Mouse (Mus musculus) intestine, embryonic 16.5 days (tissue): Measurements from ENCODE around the gene Gm10230. TPM values are rescaled to one million over a fixed set of nuclear protein-coding genes. Genes with fewer than 3 reads are reported as not detected.
"Not testable (repeated sequence)": the region's sequence is repeated elsewhere in the genome, so short reads cannot be mapped to it uniquely, and the experiment has no call there.

Source experiments
- ATAC-seq: fragments of 200-750 bp; cut with Nextera tagmentation; 2 replicates; pipeline ENCODE4 v1.8.0; 2017; ENCODE audit warnings: moderate TSS enrichment, moderate library complexity
- H3K27ac ChIP-seq: fragments of 300-500 bp; sonication (generic); 2 replicates; pipeline ENCODE4 v1.5.1; 2014; ENCODE audit warnings: mild to moderate bottlenecking, low read length
- H3K27me3 ChIP-seq: fragments of 300-500 bp; sonication (generic); replicated peaks from 2 replicates; pipeline ENCODE4 v1.6.1; 2014; ENCODE audit warnings: low read length, control low read depth, mixed read lengths; ENCODE audit not compliant: control insufficient read depth, insufficient read depth
- H3K36me3 ChIP-seq: fragments of 300-500 bp; sonication (generic); 2 replicates; pipeline ENCODE4 v1.6.1; 2014; ENCODE audit warnings: low read length, control low read depth; ENCODE audit not compliant: control insufficient read depth, insufficient read depth
- H3K4me1 ChIP-seq: fragments of 300-500 bp; sonication (generic); 2 replicates; pipeline ENCODE4 v1.6.1; 2014; ENCODE audit warnings: low read length, control low read depth, mixed read lengths; ENCODE audit not compliant: control insufficient read depth, insufficient read depth
- H3K4me2 ChIP-seq: fragments of 300-500 bp; sonication (generic); 2 replicates; pipeline ENCODE4 v1.6.1; 2014; ENCODE audit warnings: low read depth, low read length, control low read depth
- H3K4me3 ChIP-seq: fragments of 300-500 bp; sonication (generic); 2 replicates; pipeline ENCODE4 v1.5.1; 2014; ENCODE audit warnings: mild to moderate bottlenecking, low read length
- H3K9ac ChIP-seq: fragments of 300-500 bp; sonication (generic); 2 replicates; pipeline ENCODE4 v1.6.1; 2014; ENCODE audit warnings: low read depth, low read length
- H3K9me3 ChIP-seq: fragments of 300-500 bp; sonication (generic); 2 replicates; pipeline ENCODE4 v1.6.1; 2016; ENCODE audit warnings: low read length, control low read depth; ENCODE audit not compliant: control insufficient read depth
- WGBS: fragments of 180-500 bp; shearing (Covaris S2); extraction: QIAGEN DNeasy Blood & Tissue Kit; methylation state at CpG from one replicate; pipeline ENCODE4 v1.1.7; 2014; 5-methylcytosine and 5-hydroxymethylcytosine counted together
- microRNA-seq: library from miRNA; unstranded; fragments of <30 nt; microRNA quantifications from one replicate; pipeline ENCODE4, GENCODE M21; 2016
- polyA plus RNA-seq: library from polyadenylated mRNA; unstranded; fragments of >200 nt; fragmentation: Nextera tagmentation; extraction: Ambion mirVana; gene quantifications from 2 replicates; pipeline ENCODE4 v1.2.1, GENCODE M21; 2015

Gm10230 gene
- not detected in 2 replicates for polyA plus RNA-seq

- ATAC-seq, H3K9me3 ChIP-seq, H3K9ac ChIP-seq, H3K27me3 ChIP-seq, H3K27ac ChIP-seq, H3K36me3 ChIP-seq, H3K4me1 ChIP-seq, H3K4me2 ChIP-seq, H3K4me3 ChIP-seq: not testable (repeated sequence)
- WGBS: no CpG with 5 or more reads among the region's 7 CpGs
These were observed at the start of gene Gm10230 for GRCm38 (mm10) chrX:27494782-27495181. Gm10230 (minus strand) TSS chrX:27494882.

Small RNA genes within 50 kb of the gene (microRNA-seq; reads per million reads assigned to microRNA genes)
- not detected for gene Gm44452
